Mouse (Mus musculus) heart, embryonic 16.5 days (tissue): ENCODE measurements around the gene Tmem136. TPM values are rescaled to one million over a fixed set of nuclear protein-coding genes. Genes with fewer than 3 reads are reported as not detected.

Source experiments
- ATAC-seq: fragments of 200-750 bp; cut with Nextera tagmentation; replicated peaks from 2 replicates; pipeline ENCODE4 v1.8.0; 2017; ENCODE audit warnings: moderate number of reproducible peaks; ENCODE audit not compliant: insufficient read depth, low FRiP score; ENCODE audit errors: extremely low read depth
- H3K27ac ChIP-seq: fragments of 300-500 bp; sonication (generic); 2 replicates; pipeline ENCODE4 v1.5.1; 2014; ENCODE audit warnings: mild to moderate bottlenecking, low read length, control low read depth, moderate library complexity
- H3K27me3 ChIP-seq: fragments of 300-500 bp; sonication (generic); 2 replicates; pipeline ENCODE4 v1.6.1; 2014; ENCODE audit warnings: low read length, mixed read lengths; ENCODE audit not compliant: control insufficient read depth, insufficient read depth
- H3K36me3 ChIP-seq: fragments of 300-500 bp; sonication (generic); 2 replicates; pipeline ENCODE4 v1.6.1; 2014; ENCODE audit not compliant: control insufficient read depth, insufficient read depth
- H3K4me1 ChIP-seq: fragments of 300-500 bp; sonication (generic); 2 replicates; pipeline ENCODE4 v1.6.1; 2014; ENCODE audit warnings: low read length, mixed read lengths; ENCODE audit not compliant: control insufficient read depth, insufficient read depth
- H3K4me2 ChIP-seq: fragments of 300-500 bp; sonication (generic); 2 replicates; pipeline ENCODE4 v1.6.1; 2014; ENCODE audit warnings: low read depth, mild to moderate bottlenecking, control low read depth, low read length
- H3K4me3 ChIP-seq: fragments of 300-500 bp; sonication (generic); 2 replicates; pipeline ENCODE4 v1.5.1; 2014; ENCODE audit warnings: mild to moderate bottlenecking, control low read depth, low read length
- H3K9ac ChIP-seq: fragments of 300-500 bp; sonication (generic); 2 replicates; pipeline ENCODE4 v1.6.1; 2014; ENCODE audit warnings: low read length, control low read depth
- H3K9me3 ChIP-seq: fragments of 300-500 bp; sonication (generic); replicated peaks from 2 replicates; pipeline ENCODE4 v1.6.1; 2016; ENCODE audit warnings: low read length; ENCODE audit not compliant: control insufficient read depth
- WGBS: fragments of 180-500 bp; shearing (Covaris S2); extraction: QIAGEN DNeasy Blood & Tissue Kit; methylation state at CpG from one replicate; pipeline ENCODE4 v1.1.7; 2014; 5-methylcytosine and 5-hydroxymethylcytosine counted together
- polyA plus RNA-seq: library from polyadenylated mRNA; unstranded; fragments of >200 nt; fragmentation: Nextera tagmentation; extraction: Ambion mirVana; gene quantifications from 2 replicates; pipeline ENCODE4 v1.2.1, GENCODE M21; 2015

Gene Tmem136
- polyA plus RNA-seq, 1 experiment from 2014 or later = 14.1 TPM

GRCm38 (mm10) chr9:43105664-43106361 lies 10.6 kb downstream of the Tmem136 start:
- peaks cover 6% of the 10 kb centered on the region for H3K36me3 ChIP-seq
- ATAC-seq = peak; percentile 85
- peak overlapping the region; percentile 97 for H3K27ac ChIP-seq
- H3K4me3 ChIP-seq = peak overlapping the region; percentile 83
- H3K4me1 ChIP-seq = peaks cover 32% of the 10 kb centered on the region
- peak overlapping the region; percentile 95 for H3K9ac ChIP-seq
- H3K4me2 ChIP-seq = peak overlapping the region; percentile 89
- H3K9me3 ChIP-seq = no peaks in the 10 kb centered on the region
- H3K27me3 ChIP-seq = no peaks in the 10 kb centered on the region
- under 1% methylated on average over 77 of the region's 91 CpGs for WGBS

- Histone ChIP-seq H3K9ac (peak overlapping the region; percentile 95), H3K4me1 (peaks cover 32% of the 10 kb centered on the region), H3K27ac (peak overlapping the region; percentile 97), H3K27me3 (no peaks in the 10 kb centered on the region), H3K9me3 (no peaks in the 10 kb centered on the region), H3K4me3 (peak overlapping the region; percentile 83), H3K36me3 (no peaks in the 10 kb centered on the region), H3K4me2 (peak overlapping the region; percentile 89)
- WGBS = 2% methylated on average over 40 of the region's 40 CpGs
- no peak for ATAC-seq
Measured at GRCm38 (mm10) chr9:43104873-43105663, 11.3 kb downstream of the Tmem136 start.

DNA sequence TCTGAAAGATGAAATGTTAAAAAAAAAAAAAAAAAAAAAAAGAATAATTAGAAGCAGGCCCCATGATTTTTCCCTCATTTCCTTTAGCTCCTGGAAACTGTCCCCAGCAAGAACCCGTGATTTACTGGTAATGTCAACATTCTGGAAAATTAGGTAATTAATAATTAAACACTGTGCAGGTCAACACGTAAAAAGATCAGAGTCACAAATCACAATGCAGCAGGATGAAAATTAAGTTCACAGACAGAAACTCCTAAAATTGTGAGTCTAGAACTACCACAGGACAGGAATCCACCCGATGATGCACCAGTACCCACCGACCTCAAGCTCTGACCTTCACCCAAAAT lies 11.9 kb downstream of the Tmem136 start:
- H3K9me3 ChIP-seq = no peaks in the 10 kb centered on the region
- H3K4me1 ChIP-seq = peaks cover 32% of the 10 kb centered on the region
- peak overlapping the region; percentile 89 for H3K4me2 ChIP-seq
- H3K4me3 ChIP-seq = peak overlapping the region; percentile 83
- no peaks in the 10 kb centered on the region for H3K36me3 ChIP-seq
- H3K27ac ChIP-seq = peak overlapping the region; percentile 97
- ATAC-seq = no peak
- peak overlapping the region; percentile 95 for H3K9ac ChIP-seq
- 4% methylated on average over 4 of the region's 4 CpGs for WGBS
- no peaks in the 10 kb centered on the region for H3K27me3 ChIP-seq

DNA sequence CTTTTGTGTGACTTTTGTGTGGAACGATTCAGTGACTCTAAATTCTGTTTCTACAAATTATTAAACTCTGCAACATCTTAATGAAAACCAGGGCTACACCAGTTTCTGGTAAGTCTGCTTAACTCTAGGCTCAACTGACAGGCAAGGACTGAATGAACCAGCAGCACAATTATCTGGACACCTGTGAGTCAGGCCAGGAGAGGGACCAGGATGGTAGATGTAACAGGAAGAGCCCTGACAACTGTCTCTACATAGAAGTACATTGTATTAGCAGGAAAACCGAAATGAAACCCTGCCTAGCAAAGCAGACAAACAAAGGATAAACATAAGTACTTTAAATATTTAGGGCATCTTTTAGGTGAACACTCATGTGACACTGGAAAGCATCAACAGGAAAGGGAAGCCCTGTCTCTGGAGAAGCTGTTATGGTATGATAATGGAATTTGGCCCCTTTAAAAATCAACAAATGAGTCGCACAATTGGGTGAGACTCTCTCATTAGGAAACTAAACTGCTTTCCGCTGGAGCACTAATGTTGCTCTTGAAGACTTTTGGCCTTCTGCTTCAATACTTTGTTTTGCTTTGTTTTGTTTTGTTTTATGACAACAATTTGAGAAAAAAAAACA lies 12.6 kb downstream of the Tmem136 start:
- H3K9ac ChIP-seq = peak overlapping the region; percentile 95
- no peak for ATAC-seq
- peaks cover 34% of the 10 kb centered on the region for H3K4me1 ChIP-seq
- H3K27me3 ChIP-seq = no peaks in the 10 kb centered on the region
- peak overlapping the region; percentile 83 for H3K4me3 ChIP-seq
- WGBS = 20% methylated on average over 4 of the region's 4 CpGs
- H3K36me3 ChIP-seq = no peaks in the 10 kb centered on the region
- H3K9me3 ChIP-seq = no peaks in the 10 kb centered on the region
- H3K27ac ChIP-seq = peak overlapping the region; percentile 25
- H3K4me2 ChIP-seq = peak overlapping the region; percentile 89

DNA sequence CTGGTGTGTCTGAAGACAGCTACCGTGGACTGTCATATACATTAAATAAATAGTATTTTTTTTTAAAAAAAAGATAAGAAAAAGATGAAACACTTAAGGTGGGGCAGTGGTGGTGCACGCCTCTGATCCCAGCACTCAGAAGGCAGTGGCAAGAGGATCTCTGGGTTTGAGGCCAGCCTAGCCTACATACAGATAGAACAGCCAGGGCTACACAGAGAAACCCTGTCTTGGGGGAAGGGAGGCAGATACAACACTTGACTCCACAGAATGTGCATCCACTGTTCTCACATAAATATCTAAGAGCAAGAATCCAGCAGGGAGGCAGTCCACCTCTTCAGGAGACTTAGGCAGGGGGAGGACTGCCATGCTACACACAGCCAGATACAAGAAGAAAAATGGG lies 13.4 kb downstream of the Tmem136 start:
- no peaks in the 10 kb centered on the region for H3K9me3 ChIP-seq
- peak overlapping the region; percentile 89 for H3K4me2 ChIP-seq

DNA sequence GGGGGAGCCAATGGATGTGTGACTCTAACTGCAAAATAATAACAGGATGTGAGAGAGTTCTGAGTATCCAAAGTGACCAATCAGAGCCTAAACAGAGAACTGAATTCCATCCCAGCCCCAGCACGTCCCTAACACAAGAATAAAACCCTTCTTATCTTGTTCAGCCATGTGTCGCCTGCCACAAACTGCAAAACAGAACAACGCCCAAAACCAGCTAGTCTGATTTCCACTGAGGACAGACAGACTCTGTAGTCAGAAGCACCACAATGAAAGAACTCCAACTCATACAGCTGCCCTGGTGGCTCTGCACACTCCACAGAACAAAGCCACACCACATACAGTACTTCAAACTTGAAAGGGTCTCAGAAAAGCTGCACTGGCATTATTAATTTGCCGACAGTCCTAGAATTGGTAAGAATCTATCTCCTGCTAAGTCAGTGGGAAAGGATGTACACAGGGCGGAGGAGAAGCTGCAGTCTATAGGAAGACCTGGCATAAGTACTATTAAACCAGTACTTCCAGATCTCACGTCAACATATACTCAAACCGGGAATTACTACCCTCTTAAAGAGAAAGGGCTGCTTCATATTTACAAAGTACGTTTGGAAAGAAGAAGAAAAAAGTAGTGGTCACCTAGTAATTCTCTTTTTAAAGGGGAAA lies 14.3 kb downstream of the Tmem136 start:
- no peaks in the 10 kb centered on the region for H3K9me3 ChIP-seq
- 33% methylated on average over 8 of the region's 8 CpGs for WGBS
- ATAC-seq = no peak
- peak overlapping the region; percentile 54 for H3K9ac ChIP-seq
- H3K4me2 ChIP-seq = peak overlapping the region; percentile 59
- H3K36me3 ChIP-seq = no peaks in the 10 kb centered on the region
- peak overlapping the region; percentile 34 for H3K4me3 ChIP-seq
- H3K27me3 ChIP-seq = no peaks in the 10 kb centered on the region
- H3K4me1 ChIP-seq = peaks cover 28% of the 10 kb centered on the region
- H3K27ac ChIP-seq = peak overlapping the region; percentile 83

More for the DNA sequence above, 13.4 kb downstream of the Tmem136 start:
- no peak for ATAC-seq
- Histone ChIP-seq H3K4me1 (peaks cover 34% of the 10 kb centered on the region), H3K4me3 (peak overlapping the region; percentile 83), H3K27ac (0 out of 2 replicates have a peak overlapping the region, but pooled peaks have one; percentile 27), H3K27me3 (no peaks in the 10 kb centered on the region), H3K9ac (peak overlapping the region; percentile 95; the same call in 1 of the 2 replicates), H3K36me3 (no peaks in the 10 kb centered on the region)
- WGBS = 85% methylated on average over 2 of the region's 2 CpGs

- Histone ChIP-seq H3K4me3 (no peak overlapping the region), H3K27me3 (no peaks in the 10 kb centered on the region), H3K9ac (no peak overlapping the region), H3K4me1 (peaks cover 29% of the 10 kb centered on the region), H3K4me2 (no peak overlapping the region; the same call in 1 of the 2 replicates), H3K27ac (peak overlapping the region; percentile 25), H3K9me3 (no peaks in the 10 kb centered on the region), H3K36me3 (no peaks in the 10 kb centered on the region)
- no peak; the same call in 1 of the 2 replicates for ATAC-seq
- 32% methylated on average over 4 of the region's 4 CpGs for WGBS
Measured at GRCm38 (mm10) chr9:43098922-43099321, 17.4 kb downstream of the Tmem136 start.

DNA sequence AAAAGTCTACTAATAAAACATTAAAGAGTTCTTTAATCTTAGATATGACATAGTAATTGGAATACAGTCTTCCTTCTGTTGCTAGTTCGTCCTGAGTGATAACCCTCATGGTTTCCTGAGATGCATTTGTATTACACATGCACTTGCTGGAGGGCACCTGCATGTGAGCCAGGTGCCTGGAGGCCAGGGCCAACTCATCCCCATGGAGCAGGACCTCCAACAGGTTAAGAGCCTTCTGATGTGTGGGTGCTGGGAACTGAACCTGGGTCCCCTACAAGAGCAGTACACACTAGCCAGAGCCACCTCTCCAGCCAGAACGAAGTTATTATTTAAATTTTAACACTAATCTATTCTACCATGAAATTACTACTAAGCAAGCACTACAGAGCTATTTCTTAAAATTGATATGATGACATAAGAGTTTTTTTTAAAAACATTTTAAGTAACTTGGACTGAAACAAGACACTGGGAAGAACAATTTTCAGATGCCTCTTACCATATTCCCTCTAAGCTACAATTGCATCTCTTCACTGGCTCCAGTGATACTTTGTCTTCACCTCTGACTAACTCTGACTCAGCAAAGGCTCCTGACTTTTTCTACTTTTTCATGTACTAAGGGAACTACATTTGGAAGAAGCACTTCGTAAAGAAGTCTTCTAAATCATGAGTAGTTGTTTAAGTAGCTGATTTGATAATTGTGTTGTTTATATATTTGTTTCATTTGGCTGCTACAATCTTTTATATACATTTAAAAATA lies 18.4 kb downstream of the Tmem136 start:
- Histone ChIP-seq H3K4me3 (no peak overlapping the region), H3K9me3 (no peaks in the 10 kb centered on the region), H3K36me3 (no peaks in the 10 kb centered on the region), H3K4me2 (no peak overlapping the region), H3K27ac (no peak overlapping the region), H3K9ac (no peak overlapping the region), H3K4me1 (peaks cover 21% of the 10 kb centered on the region), H3K27me3 (no peaks in the 10 kb centered on the region)
- 82% methylated on average over 3 of the region's 3 CpGs for WGBS
- no peak for ATAC-seq
